Mouse (Mus musculus): ENCODE data around the gene Lama2. TPM values are rescaled to one million over a fixed set of nuclear protein-coding genes. Genes with fewer than 3 reads are reported as not detected.

Gene Lama2
- polyA plus RNA-seq, 1 experiment from 2014 or later = 17.2 TPM

GRCm38 (mm10) chr10:27344278-27344677 lies 275.3 kb downstream of the Lama2 start:
- Histone ChIP-seq H3K27me3 (no peaks in the 10 kb centered on the region), H3K4me1 (no peaks in the 10 kb centered on the region), H3K4me3 (no peak overlapping the region), H3K9ac (no peak overlapping the region), H3K36me3 (peaks cover 3% of the 10 kb centered on the region; the same call in 1 of the 2 replicates), H3K9me3 (no peaks in the 10 kb centered on the region), H3K27ac (no peak overlapping the region), H3K4me2 (no peak overlapping the region)
- 44% methylated on average over 7 of the region's 7 CpGs for WGBS
- ATAC-seq (ENCODE audit: insufficient number of reproducible peaks, low FRiP score, low TSS enrichment, low read depth) = no peak

GRCm38 (mm10) chr10:27322410-27322990 lies 297.1 kb downstream of the Lama2 start:
- no peaks in the 10 kb centered on the region for H3K27me3 ChIP-seq
- 72% methylated on average over 4 of the region's 4 CpGs for WGBS
- H3K9me3 ChIP-seq = no peaks in the 10 kb centered on the region
- no peak overlapping the region for H3K4me3 ChIP-seq
- H3K36me3 ChIP-seq = no peaks in the 10 kb centered on the region
- no peak for ATAC-seq (ENCODE audit: insufficient number of reproducible peaks, low FRiP score, low TSS enrichment, low read depth)
- no peak overlapping the region for H3K4me2 ChIP-seq
- no peak overlapping the region for H3K27ac ChIP-seq
- no peak overlapping the region for H3K9ac ChIP-seq
- no peaks in the 10 kb centered on the region for H3K4me1 ChIP-seq

- WGBS = 72% methylated on average over 8 of the region's 8 CpGs
- Histone ChIP-seq H3K36me3 (no peaks in the 10 kb centered on the region), H3K27me3 (no peaks in the 10 kb centered on the region), H3K27ac (no peak overlapping the region), H3K4me1 (no peaks in the 10 kb centered on the region), H3K9ac (no peak overlapping the region), H3K4me2 (no peak overlapping the region), H3K4me3 (no peak overlapping the region), H3K9me3 (no peaks in the 10 kb centered on the region)
- no peak for ATAC-seq (ENCODE audit: insufficient number of reproducible peaks, low FRiP score, low TSS enrichment, low read depth)
Measured at GRCm38 (mm10) chr10:27307444-27307843, 312.1 kb downstream of the Lama2 start.

- Histone ChIP-seq H3K27ac (no peak overlapping the region), H3K4me3 (no peak overlapping the region), H3K36me3 (no peaks in the 10 kb centered on the region), H3K9ac (no peak overlapping the region), H3K27me3 (no peaks in the 10 kb centered on the region), H3K4me2 (no peak overlapping the region), H3K9me3 (no peaks in the 10 kb centered on the region), H3K4me1 (no peaks in the 10 kb centered on the region)
- no peak for ATAC-seq (ENCODE audit: insufficient number of reproducible peaks, low FRiP score, low TSS enrichment, low read depth)
- 46% methylated on average over 3 of the region's 3 CpGs for WGBS
Measured at GRCm38 (mm10) chr10:27305301-27305700, 314.3 kb downstream of the Lama2 start.

GRCm38 (mm10) chr10:27285098-27285860 lies 334.3 kb downstream of the Lama2 start:
- no peak overlapping the region for H3K4me3 ChIP-seq
- no peaks in the 10 kb centered on the region for H3K9me3 ChIP-seq
- H3K27ac ChIP-seq = no peak overlapping the region
- H3K36me3 ChIP-seq = no peaks in the 10 kb centered on the region
- H3K4me1 ChIP-seq = no peaks in the 10 kb centered on the region
- no peak overlapping the region for H3K9ac ChIP-seq
- ATAC-seq (ENCODE audit: insufficient number of reproducible peaks, low FRiP score, low TSS enrichment, low read depth) = no peak
- WGBS = 12% methylated on average over 10 of the region's 10 CpGs
- H3K4me2 ChIP-seq = no peak overlapping the region
- no peaks in the 10 kb centered on the region for H3K27me3 ChIP-seq

- Histone ChIP-seq H3K27ac (no peak overlapping the region), H3K4me1 (no peaks in the 10 kb centered on the region), H3K36me3 (no peaks in the 10 kb centered on the region), H3K27me3 (no peaks in the 10 kb centered on the region), H3K4me3 (no peak overlapping the region), H3K9ac (no peak overlapping the region), H3K9me3 (no peaks in the 10 kb centered on the region), H3K4me2 (no peak overlapping the region)
- 86% methylated on average over 2 of the region's 2 CpGs for WGBS
- no peak for ATAC-seq (ENCODE audit: insufficient number of reproducible peaks, low FRiP score, low TSS enrichment, low read depth)
Measured at GRCm38 (mm10) chr10:27267432-27267831, 352.1 kb downstream of the Lama2 start.

GRCm38 (mm10) chr10:27265812-27266211 lies 353.7 kb downstream of the Lama2 start:
- WGBS = 37% methylated on average over 2 of the region's 2 CpGs

GRCm38 (mm10) chr10:27264713-27265112 lies 354.8 kb downstream of the Lama2 start:
- WGBS = 54% methylated on average over 2 of the region's 2 CpGs
- H3K27me3 ChIP-seq = no peaks in the 10 kb centered on the region
- no peak for ATAC-seq (ENCODE audit: insufficient number of reproducible peaks, low FRiP score, low TSS enrichment, low read depth)
- H3K9me3 ChIP-seq = no peaks in the 10 kb centered on the region
- no peaks in the 10 kb centered on the region for H3K36me3 ChIP-seq
- no peak overlapping the region for H3K4me3 ChIP-seq
- no peaks in the 10 kb centered on the region for H3K4me1 ChIP-seq
- no peak overlapping the region for H3K9ac ChIP-seq
- H3K4me2 ChIP-seq = no peak overlapping the region
- no peak overlapping the region for H3K27ac ChIP-seq

More at GRCm38 (mm10) chr10:27265812-27266211, 353.7 kb downstream of the Lama2 start:
- Histone ChIP-seq H3K36me3 (no peaks in the 10 kb centered on the region), H3K4me1 (no peaks in the 10 kb centered on the region), H3K27me3 (no peaks in the 10 kb centered on the region), H3K9me3 (no peaks in the 10 kb centered on the region), H3K27ac (no peak overlapping the region), H3K4me3 (no peak overlapping the region), H3K9ac (no peak overlapping the region), H3K4me2 (no peak overlapping the region)
- ATAC-seq (ENCODE audit: insufficient number of reproducible peaks, low FRiP score, low TSS enrichment, low read depth) = no peak

GRCm38 (mm10) chr10:27249741-27250140 lies 369.8 kb downstream of the Lama2 start:
- Histone ChIP-seq H3K36me3 (no peaks in the 10 kb centered on the region), H3K4me3 (no peak overlapping the region), H3K4me1 (no peaks in the 10 kb centered on the region), H3K9me3 (no peaks in the 10 kb centered on the region), H3K4me2 (no peak overlapping the region), H3K27me3 (no peaks in the 10 kb centered on the region), H3K9ac (no peak overlapping the region), H3K27ac (no peak overlapping the region)
- ATAC-seq (ENCODE audit: insufficient number of reproducible peaks, low FRiP score, low TSS enrichment, low read depth) = no peak
- WGBS = 97% methylated on average over 1 of the region's 1 CpGs

GRCm38 (mm10) chr10:27234755-27235154 lies 384.8 kb downstream of the Lama2 start:
- Histone ChIP-seq H3K4me3 (no peak overlapping the region), H3K4me1 (no peaks in the 10 kb centered on the region)
- WGBS = 35% methylated on average over 4 of the region's 4 CpGs

GRCm38 (mm10) chr10:27233577-27233976 lies 386.0 kb downstream of the Lama2 start:
- Histone ChIP-seq H3K4me3 (no peak overlapping the region), H3K9me3 (no peaks in the 10 kb centered on the region), H3K4me1 (no peaks in the 10 kb centered on the region), H3K36me3 (no peaks in the 10 kb centered on the region), H3K27me3 (no peaks in the 10 kb centered on the region), H3K9ac (no peak overlapping the region), H3K27ac (no peak overlapping the region), H3K4me2 (no peak overlapping the region)
- ATAC-seq (ENCODE audit: insufficient number of reproducible peaks, low FRiP score, low TSS enrichment, low read depth) = no peak
- WGBS = 81% methylated on average over 5 of the region's 5 CpGs

More at GRCm38 (mm10) chr10:27234755-27235154, 384.8 kb downstream of the Lama2 start:
- Histone ChIP-seq H3K27ac (no peak overlapping the region), H3K4me2 (no peak overlapping the region), H3K9ac (no peak overlapping the region), H3K27me3 (no peaks in the 10 kb centered on the region), H3K36me3 (no peaks in the 10 kb centered on the region), H3K9me3 (no peaks in the 10 kb centered on the region)
- ATAC-seq (ENCODE audit: insufficient number of reproducible peaks, low FRiP score, low TSS enrichment, low read depth) = no peak

- Histone ChIP-seq H3K4me2 (no peak overlapping the region), H3K9ac (no peak overlapping the region), H3K36me3 (no peaks in the 10 kb centered on the region), H3K4me3 (no peak overlapping the region), H3K4me1 (no peaks in the 10 kb centered on the region), H3K27me3 (no peaks in the 10 kb centered on the region), H3K9me3 (no peaks in the 10 kb centered on the region), H3K27ac (no peak overlapping the region)
- 70% methylated on average over 8 of the region's 8 CpGs for WGBS
- no peak for ATAC-seq (ENCODE audit: insufficient number of reproducible peaks, low FRiP score, low TSS enrichment, low read depth)
Measured at GRCm38 (mm10) chr10:27223815-27224375, 395.7 kb downstream of the Lama2 start.

Measured in limb, embryonic 15.5 days (tissue).